Mouse (Mus musculus): ENCODE measurements around the gene Rtl5.

GRCm38 (mm10) chrX:102094381-102094904 lies 23.3 kb upstream of the Rtl5 start:
- TF ChIP-seq FLI1 (IDR thresholded peaks at IDR 0.05; ENCODE audit: low read length): no peak
- TF ChIP-seq GATA1 (IDR thresholded peaks at IDR 0.05; ENCODE audit: borderline replicate concordance, low read length): no peak
